Mouse (Mus musculus) olfactory bulb, adult 2 months (tissue): Measurements from ENCODE around the gene Pcdh19.

Experiments used
- CTCF ChIP-seq: fragments of 200-500 bp; IDR thresholded peaks from 2 replicates; pipeline ENCODE4 v1.5.1; 2012; ENCODE audit warnings: low read depth, mild to moderate bottlenecking, low read length, moderate library complexity; ENCODE audit not compliant: insufficient read depth
- POLR2A ChIP-seq: fragments of 200-500 bp; IDR thresholded peaks from 2 replicates; pipeline ENCODE4 v1.6.1; 2012; ENCODE audit warnings: mild to moderate bottlenecking, low read depth, low read length, moderate library complexity; ENCODE audit not compliant: insufficient read depth

- TF ChIP-seq POLR2A (no peak), CTCF (no peak)
Measured at GRCm38 (mm10) chrX:133639445-133639844, 49.3 kb downstream of the Pcdh19 start.
